Mouse (Mus musculus): ENCODE measurements around the gene Nek10. TPM values are rescaled to one million over a fixed set of nuclear protein-coding genes. Genes with fewer than 3 reads are reported as not detected.

The Nek10 gene
- total and polyA plus RNA-seq, 3 experiments: 0.01 to 0.04 TPM; not detected in 1

- Histone ChIP-seq H3K9ac (ENCODE audit: insufficient read depth, low read depth) (no peak overlapping the region), H3K4me2 (ENCODE audit: insufficient read depth, low read depth, poor library complexity, severe bottlenecking) (peak overlapping the region; percentile 40; the same call in 1 of the 2 replicates), H3K9me3 (replicated peaks; ENCODE audit: low read length) (peaks cover 2% of the 10 kb centered on the region), H3K36me3 (replicated peaks in 1 of 2; ENCODE audit: control insufficient read depth in 1 of 2, insufficient read depth in 1 of 2, low read length in 1 of 2) (peaks cover 5 to 22% of the 10 kb centered on the region in 2 experiments), H3K4me3 (replicated peaks in 1 of 3; ENCODE audit: low read depth in 2 of 3, low read length in 2 of 3, poor library complexity in 1 of 3) (no peak overlapping the region), H3K27me3 (replicated peaks) (no peaks in the 10 kb centered on the region), H3K27ac (ENCODE audit: insufficient read depth, low read depth) (no peak overlapping the region), H3K79me2 (replicated peaks; ENCODE audit: control insufficient read depth, extremely low read depth, insufficient read depth, poor library complexity, severe bottlenecking) (0 out of 2 replicates have a peak, but pooled peaks cover 2% of the 10 kb centered on the region), H3K4me1 (ENCODE audit: control insufficient read depth in 1 of 2, insufficient read depth in 2 of 2) (peaks cover 0 to 34% of the 10 kb centered on the region in 2 experiments; a peak in 2 of 4 replicates)
- TF ChIP-seq TCF12 (IDR thresholded peaks at IDR 0.05; ENCODE audit: low read depth, low read length) (0 out of 2 replicates have a peak, but pooled peaks have one; percentile 32), HCFC1 (IDR thresholded peaks at IDR 0.05; ENCODE audit: low read depth, low read length) (no peak), GABPA (IDR thresholded peaks at IDR 0.05; ENCODE audit: insufficient replicate concordance, low read depth, low read length) (no peak), NELFE (IDR thresholded peaks at IDR 0.05; ENCODE audit: low read depth, low read length) (no peak), ZMIZ1 (IDR thresholded peaks at IDR 0.05; ENCODE audit: low read depth, low read length) (no peak), TBP (conservative IDR thresholded peaks at IDR 0.05; ENCODE audit: low read depth, low read length) (no peak), ZNF384 (IDR thresholded peaks at IDR 0.05; ENCODE audit: low read depth, low read length) (peak; percentile 87), NRF1 (IDR thresholded peaks at IDR 0.05; ENCODE audit: low read depth, low read length) (no peak), MAX (IDR thresholded peaks at IDR 0.05; ENCODE audit: low read length) (peak; percentile 89), UBTF (IDR thresholded peaks at IDR 0.05; ENCODE audit: low read depth, low read length) (no peak), MEF2A (IDR thresholded peaks at IDR 0.05; ENCODE audit: borderline replicate concordance, low read depth, low read length) (peak; percentile 78; the same call in 1 of the 2 replicates), CTCF (conservative IDR thresholded peaks at IDR 0.05 in 1 of 2, IDR thresholded peaks at IDR 0.05 in 1 of 2; ENCODE audit: low read depth in 2 of 2, low read length in 2 of 2) (no peak), USF2 (conservative IDR thresholded peaks at IDR 0.05; ENCODE audit: low read depth, low read length) (no peak), POLR2A (IDR thresholded peaks at IDR 0.05; ENCODE audit: low read depth, low read length) (no peak), ELF1 (IDR thresholded peaks at IDR 0.05; ENCODE audit: low read depth, low read length) (no peak), USF1 (IDR thresholded peaks at IDR 0.05; ENCODE audit: low read depth, low read length) (no peak), MAZ (IDR thresholded peaks at IDR 0.05; ENCODE audit: low read depth, low read length) (no peak), MAFK (IDR thresholded peaks at IDR 0.05; ENCODE audit: insufficient replicate concordance, low read length) (no peak), EP300 (IDR thresholded peaks at IDR 0.05; ENCODE audit: low read length) (peak; percentile 81), JUN (IDR thresholded peaks at IDR 0.05; ENCODE audit: insufficient read depth, low read depth, low read length) (no peak), POLR2AphosphoS2 (IDR thresholded peaks at IDR 0.05; ENCODE audit: low read depth, low read length) (no peak), JUND (conservative IDR thresholded peaks at IDR 0.05; ENCODE audit: low read depth, low read length) (no peak), CHD1 (IDR thresholded peaks at IDR 0.05; ENCODE audit: low read depth, low read length) (0 out of 2 replicates have a peak, but pooled peaks have one; percentile 37), ETS1 (conservative IDR thresholded peaks at IDR 0.05; ENCODE audit: low read depth, low read length) (peak; percentile 59; the same call in 1 of the 2 replicates), SMC3 (IDR thresholded peaks at IDR 0.05; ENCODE audit: low read depth, low read length) (no peak), KAT2A (IDR thresholded peaks at IDR 0.05; ENCODE audit: insufficient replicate concordance, low read length) (no peak), RCOR1 (conservative IDR thresholded peaks at IDR 0.05; ENCODE audit: low read depth, low read length) (no peak), CHD2 (IDR thresholded peaks at IDR 0.05; ENCODE audit: low read length) (no peak), ZKSCAN1 (IDR thresholded peaks at IDR 0.05; ENCODE audit: borderline replicate concordance, low read depth, low read length) (no peak), MYC (IDR thresholded peaks at IDR 0.05; ENCODE audit: low read depth, low read length) (peak; percentile 92), ZC3H11A (IDR thresholded peaks at IDR 0.05; ENCODE audit: low read depth, low read length) (no peak), BHLHE40 (IDR thresholded peaks at IDR 0.05; ENCODE audit: low read depth, low read length) (peak; percentile 42; the same call in 1 of the 2 replicates), PAX5 (IDR thresholded peaks at IDR 0.05; ENCODE audit: low read length) (no peak), RAD21 (IDR thresholded peaks at IDR 0.05; ENCODE audit: low read depth, low read length) (no peak), E2F4 (IDR thresholded peaks at IDR 0.05; ENCODE audit: insufficient replicate concordance, low read depth, low read length) (no peak), MXI1 (IDR thresholded peaks at IDR 0.05; ENCODE audit: low read depth, low read length) (peak; percentile 74; the same call in 1 of the 2 replicates), IRF4 (IDR thresholded peaks at IDR 0.05; ENCODE audit: low read depth, low read length) (peak; percentile 84), SIN3A (IDR thresholded peaks at IDR 0.05; ENCODE audit: low read length) (0 out of 2 replicates have a peak, but pooled peaks have one; percentile 47)
- DNase-seq (ENCODE audit: extremely low read depth): peak; percentile 62
- in situ Hi-C loops (cut with MboI; ENCODE audit: low pct_ligation_motif_present, low pct_unique_long_range_greater_than_20kb, low sequenced_read_pairs) (no loop called here), dilution Hi-C loops (cut with MboI; ENCODE audit: extremely low pct_ligation_motif_present, extremely low pct_unique_long_range_greater_than_20kb, low sequenced_read_pairs) (no loop called here)
Observed at GRCm38 (mm10) chr14:14784223-14784622, 19.0 kb upstream of the Nek10 start.
